Mouse (Mus musculus) C2C12 (cell line): ENCODE data around the gene Olfr54. TPM values are rescaled to one million over a fixed set of nuclear protein-coding genes. Genes with fewer than 3 reads are reported as not detected.
A peak's percentile ranks its signal among the peaks of the same experiment; 100 is the strongest.

Source experiments
- H3K27me3 ChIP-seq: one replicate; pipeline ENCODE4 v1.6.1; 2011; ENCODE audit not compliant: control insufficient read depth, insufficient read depth, insufficient read length
- H3K36me3 ChIP-seq: one replicate; pipeline ENCODE4 v1.6.1; 2011; ENCODE audit not compliant: control insufficient read depth, insufficient read depth
- H3K4me3 ChIP-seq: one replicate; pipeline ENCODE4 v1.5.1; 2011; ENCODE audit warnings: mild to moderate bottlenecking, control low read depth; ENCODE audit not compliant: poor library complexity, insufficient read depth, severe bottlenecking
- H3K79me2 ChIP-seq: one replicate; pipeline ENCODE4 v1.6.1; 2011; ENCODE audit not compliant: control insufficient read depth, insufficient read depth
- H3K79me3 ChIP-seq: one replicate; pipeline ENCODE4 v1.6.1; 2011; ENCODE audit warnings: low read depth, control low read depth
- H3ac ChIP-seq: one replicate; pipeline ENCODE3; 2011; ENCODE audit warnings: low read depth; ENCODE audit not compliant: control insufficient read depth, insufficient read length
- CEBPB ChIP-seq: IDR thresholded peaks from one replicate; pipeline ENCODE4 v1.6.1; 2011; ENCODE audit warnings: low read depth, mild to moderate bottlenecking, control low read depth, moderate library complexity
- CTCF ChIP-seq: IDR thresholded peaks from one replicate; pipeline ENCODE4 v1.5.1; 2011; ENCODE audit not compliant: control insufficient read depth, insufficient read depth, insufficient read length
- FOSL1 ChIP-seq: IDR thresholded peaks from one replicate; pipeline ENCODE4 v1.8.0; 2011; ENCODE audit warnings: mild to moderate bottlenecking, low read length; ENCODE audit not compliant: poor library complexity, insufficient read depth, severe bottlenecking
- MAX ChIP-seq: IDR thresholded peaks from one replicate; pipeline ENCODE4 v1.6.1; 2011; ENCODE audit warnings: mild to moderate bottlenecking, control low read depth
- MYOD1 ChIP-seq: IDR thresholded peaks from one replicate; pipeline ENCODE4 v1.6.1; 2011; ENCODE audit warnings: low read depth; ENCODE audit not compliant: control insufficient read depth, insufficient read length
- MYOG ChIP-seq: IDR thresholded peaks from one replicate; pipeline ENCODE4 v1.6.1; 2011; ENCODE audit not compliant: control insufficient read depth, insufficient read length; ENCODE audit errors: extremely low read depth
- USF1 ChIP-seq: IDR thresholded peaks from one replicate; pipeline ENCODE4 v1.6.1; 2011; ENCODE audit warnings: low read depth, mild to moderate bottlenecking, control low read depth, moderate library complexity
- polyA plus RNA-seq: library from polyadenylated mRNA; unstranded; fragments of >200 nt; fragmentation: generic; extraction: Trizol; gene quantifications from one replicate; pipeline ENCODE4 v1.2.1, GENCODE M21; 2012; ENCODE audit warnings: missing spikeins

The Olfr54 gene
- polyA plus RNA-seq, 1 experiment = not detected

- Histone ChIP-seq H3K79me2 (no peaks in the 10 kb centered on the region), H3K27me3 (no peaks in the 10 kb centered on the region), H3K4me3 (peak overlapping the region; percentile 57), H3K36me3 (no peaks in the 10 kb centered on the region), H3K79me3 (peaks cover 2% of the 10 kb centered on the region), H3ac (peak overlapping the region; percentile 74)
- TF ChIP-seq CEBPB = no peak
- TF ChIP-seq USF1 = no peak
- TF ChIP-seq CTCF = no peak
- no peak for TF ChIP-seq MYOD1
- TF ChIP-seq MYOG = no peak
- TF ChIP-seq FOSL1 = no peak
- no peak for TF ChIP-seq MAX
Measured at GRCm38 (mm10) chr11:51059640-51060039, 45.6 kb downstream of the Olfr54 start.

GRCm38 (mm10) chr11:51060981-51061380 is 46.9 kb downstream of the Olfr54 start:
- no peaks in the 10 kb centered on the region for H3K79me2 ChIP-seq
- no peak overlapping the region for H3K4me3 ChIP-seq
- no peak overlapping the region for H3ac ChIP-seq
- H3K79me3 ChIP-seq = peaks cover 2% of the 10 kb centered on the region
- H3K27me3 ChIP-seq = no peaks in the 10 kb centered on the region
- TF ChIP-seq USF1 (no peak), MYOD1 (no peak), MYOG (no peak), FOSL1 (no peak), CTCF (no peak), CEBPB (no peak), MAX (no peak)
- H3K36me3 ChIP-seq = no peaks in the 10 kb centered on the region

GRCm38 (mm10) chr11:51063276-51063675 is 49.2 kb downstream of the Olfr54 start:
- Histone ChIP-seq H3K4me3 (no peak overlapping the region), H3K79me2 (no peaks in the 10 kb centered on the region), H3K27me3 (no peaks in the 10 kb centered on the region), H3ac (no peak overlapping the region), H3K36me3 (no peaks in the 10 kb centered on the region), H3K79me3 (peaks cover 2% of the 10 kb centered on the region)
- TF ChIP-seq FOSL1 (no peak), MYOD1 (no peak)

- H3K4me3 ChIP-seq = no peak overlapping the region
- no peaks in the 10 kb centered on the region for H3K79me2 ChIP-seq
- H3ac ChIP-seq = no peak overlapping the region
- H3K79me3 ChIP-seq = peaks cover 2% of the 10 kb centered on the region
- no peak for TF ChIP-seq CTCF
- no peak for TF ChIP-seq MYOG
- TF ChIP-seq FOSL1 = no peak
- TF ChIP-seq MYOD1 = no peak
- TF ChIP-seq MAX = no peak
- TF ChIP-seq USF1 = no peak
- no peak for TF ChIP-seq CEBPB
- H3K36me3 ChIP-seq = no peaks in the 10 kb centered on the region
- H3K27me3 ChIP-seq = no peaks in the 10 kb centered on the region
Measured at GRCm38 (mm10) chr11:51063841-51064240, 49.8 kb downstream of the Olfr54 start.

Other genes starting within 250 kb of the Olfr54 start
- gene Zfp354c, start 186.5 kb upstream of the Olfr54 start, polyA plus RNA-seq = 1.6 TPM
- 0.01 TPM for gene Zfp879, start 172.7 kb upstream of the Olfr54 start, polyA plus RNA-seq
- not detected for gene Grm6, start 163.6 kb upstream of the Olfr54 start, polyA plus RNA-seq
- not detected for gene Zfp454, start 126.6 kb upstream of the Olfr54 start, polyA plus RNA-seq
- 0.69 TPM for gene Zfp2, start 98.1 kb upstream of the Olfr54 start, polyA plus RNA-seq
- 0.11 TPM for gene Zfp354b, start 82.6 kb upstream of the Olfr54 start, polyA plus RNA-seq
- gene 4933414I15Rik, start 70.5 kb upstream of the Olfr54 start, polyA plus RNA-seq = not detected
- gene Prop1, start 60.5 kb upstream of the Olfr54 start, polyA plus RNA-seq = not detected
- not detected for gene Olfr1378, start 47.7 kb upstream of the Olfr54 start, polyA plus RNA-seq
- not detected for gene Olfr1377, start 32.3 kb upstream of the Olfr54 start, polyA plus RNA-seq
- gene Olfr51, start 10.6 kb upstream of the Olfr54 start, polyA plus RNA-seq = not detected
- gene Olfr1375, start 33.9 kb downstream of the Olfr54 start, polyA plus RNA-seq = not detected
- gene Zfp354a, start 45.0 kb downstream of the Olfr54 start, polyA plus RNA-seq = 0.88 TPM
- 0.09 TPM for gene Gm12569, start 206.2 kb downstream of the Olfr54 start, polyA plus RNA-seq
- 12.5 TPM for gene Clk4, start 247.5 kb downstream of the Olfr54 start, polyA plus RNA-seq
- gene BC049762, start 248.8 kb downstream of the Olfr54 start, polyA plus RNA-seq = 0.05 TPM